ENCODE assay signal across 15 mouse cellular contexts in genomic region chr17:62961596-62962291, GRCm38 (mm10).
DNase-seq lines count a peak whose midpoint lies in the region; ATAC-seq lines count a peak whose summit lies in the region.
"Had no signal": no experiment of that assay in that cellular context is flagged by ENCODE, and none has a peak within 500 bp of the region (broad histone marks: within the 10 kb centered on the region; RNA-seq: fewer than 3 reads in every experiment).

No protein-coding gene starts in this region.

- H3K9ac ChIP-seq in neural tube, embryonic 15.5 days (replicated peaks) = no peak overlapping the region
- no peak overlapping the region for H3K9ac ChIP-seq in kidney, embryonic 16.5 days (replicated peaks; ENCODE audit: low read length)
- no peak overlapping the region for H3K9ac ChIP-seq in stomach, embryonic 16.5 days (ENCODE audit: low read length)
- H3K9ac ChIP-seq: midbrain, embryonic 12.5 days had no signal

- 79% methylated on average over 19 of the region's 19 CpGs for WGBS in neural tube, embryonic 15.5 days
- 56% methylated on average over 19 of the region's 19 CpGs for WGBS in kidney, embryonic 16.5 days
- 47% methylated on average over 19 of the region's 19 CpGs for WGBS in stomach, embryonic 16.5 days

- ATAC-seq in neural tube, embryonic 15.5 days (ENCODE audit: low FRiP score) = peak; percentile 57; the same call in 1 of the 2 replicates
- ATAC-seq in kidney, embryonic 16.5 days (ENCODE audit: low FRiP score, low TSS enrichment) = peak; percentile 90
- ATAC-seq in stomach, embryonic 16.5 days (ENCODE audit: insufficient read depth, low FRiP score) = no peak
- no peak for ATAC-seq in monocyte, adult 5-6 weeks (replicated peaks; ENCODE audit: insufficient number of reproducible peaks, low FRiP score, low TSS enrichment, poor library complexity, severe bottlenecking)
- ATAC-seq: Patski had no signal

- H3K27me3 ChIP-seq in neural tube, embryonic 15.5 days (replicated peaks) = no peaks in the 10 kb centered on the region
- H3K27me3 ChIP-seq in kidney, embryonic 16.5 days (ENCODE audit: insufficient read depth, low read length) = no peaks in the 10 kb centered on the region
- H3K27me3 ChIP-seq in stomach, embryonic 16.5 days (ENCODE audit: control insufficient read depth, insufficient read depth, low read length) = no peaks in the 10 kb centered on the region
- H3K27me3 ChIP-seq: midbrain, embryonic 12.5 days; Patski had no signal

- H3K4me3 ChIP-seq in neural tube, embryonic 15.5 days (replicated peaks) = no peak overlapping the region
- H3K4me3 ChIP-seq in kidney, embryonic 16.5 days (ENCODE audit: low read length) = no peak overlapping the region
- no peak overlapping the region for H3K4me3 ChIP-seq in stomach, embryonic 16.5 days (replicated peaks; ENCODE audit: low read length)
- H3K4me3 ChIP-seq: midbrain, embryonic 12.5 days had no signal

- H3K9me3 ChIP-seq in neural tube, embryonic 15.5 days (replicated peaks) = no peaks in the 10 kb centered on the region
- no peaks in the 10 kb centered on the region for H3K9me3 ChIP-seq in kidney, embryonic 16.5 days (ENCODE audit: low read length)
- no peaks in the 10 kb centered on the region for H3K9me3 ChIP-seq in stomach, embryonic 16.5 days (replicated peaks; ENCODE audit: control insufficient read depth, low read length)
- H3K9me3 ChIP-seq: midbrain, embryonic 12.5 days had no signal

- peak; percentile 32 for DNase-seq in embryo, embryonic 10.5 days (ENCODE audit: low spot score)
- DNase-seq in embryo, embryonic 11 days = no peak
- no peak for DNase-seq in neural tube, embryonic 10.5 days (ENCODE audit: extremely low spot score, low spot score)
- DNase-seq in thymus, postnatal 4 days = no peak
- DNase-seq: B cell, adult 2 months; gastrocnemius, postnatal 36 days; heart, postnatal 14 days; retina, postnatal 1 day had no signal

- no peaks in the 10 kb centered on the region for H3K36me3 ChIP-seq in neural tube, embryonic 15.5 days
- no peaks in the 10 kb centered on the region for H3K36me3 ChIP-seq in kidney, embryonic 16.5 days (ENCODE audit: insufficient read depth, low read length)
- H3K36me3 ChIP-seq in stomach, embryonic 16.5 days (ENCODE audit: control insufficient read depth, insufficient read depth, low read length) = no peaks in the 10 kb centered on the region
- H3K36me3 ChIP-seq: midbrain, embryonic 12.5 days had no signal

- no peak overlapping the region for H3K4me2 ChIP-seq in neural tube, embryonic 15.5 days
- H3K4me2 ChIP-seq in kidney, embryonic 16.5 days (replicated peaks; ENCODE audit: low read depth, low read length) = no peak overlapping the region; the same call in 1 of the 2 replicates
- H3K4me2 ChIP-seq in stomach, embryonic 16.5 days (ENCODE audit: low read depth, low read length) = peak overlapping the region; percentile 25
- H3K4me2 ChIP-seq: liver, embryonic 11.5 days; midbrain, embryonic 12.5 days had no signal

- no peak overlapping the region for H3K27ac ChIP-seq in neural tube, embryonic 15.5 days (replicated peaks)
- H3K27ac ChIP-seq in kidney, embryonic 16.5 days (ENCODE audit: low read length) = no peak overlapping the region
- H3K27ac ChIP-seq in stomach, embryonic 16.5 days (ENCODE audit: low read length) = no peak overlapping the region
- H3K27ac ChIP-seq: midbrain, embryonic 12.5 days had no signal

- H3K4me1 ChIP-seq in neural tube, embryonic 15.5 days = 0 out of 2 replicates have a peak, but pooled peaks cover 4% of the 10 kb centered on the region
- peaks cover 10% of the 10 kb centered on the region; the same call in 1 of the 2 replicates for H3K4me1 ChIP-seq in kidney, embryonic 16.5 days (ENCODE audit: insufficient read depth, low read length)
- H3K4me1 ChIP-seq in stomach, embryonic 16.5 days (ENCODE audit: control insufficient read depth, insufficient read depth, low read length) = peaks cover 4% of the 10 kb centered on the region

Comparison
In these comparisons a context has a peak if more than half of its experiments do, and no peak if none do; other contexts are left out.
1. ATAC-seq: peak in neural tube, embryonic 15.5 days (single experiment) and kidney, embryonic 16.5 days (single experiment); none in stomach, embryonic 16.5 days (single experiment) and monocyte, adult 5-6 weeks (single experiment).